Mouse (Mus musculus) MEL (cell line): Measurements from ENCODE around the gene Sacs. TPM values are rescaled to one million over a fixed set of nuclear protein-coding genes. Genes with fewer than 3 reads are reported as not detected.

ENCODE experiments used
- DNase-seq: peaks from one replicate; pipeline ENCODE4 v3.0.0; 2011; ENCODE audit warnings: low read depth, low spot score
- H3K27ac ChIP-seq: 2 replicates; pipeline ENCODE4 v1.5.1; 2012; ENCODE audit warnings: low read depth, mild to moderate bottlenecking, control low read depth, low read length, moderate library complexity; ENCODE audit not compliant: control insufficient read depth
- H3K27me3 ChIP-seq, 2 experiments: fragments of 150-350 bp in 1 of 2; sonication (generic) in 1 of 2; 2 replicates each; pipeline ENCODE4 v1.6.1; 2012; ENCODE audit warnings: low read length in 2 of 2, mild to moderate bottlenecking in 2 of 2, improper control_type of control experiment in 1 of 2, moderate library complexity in 1 of 2; ENCODE audit not compliant: insufficient read depth in 2 of 2, control insufficient read depth in 1 of 2
- H3K36me3 ChIP-seq, 2 experiments: 2 replicates each; pipeline ENCODE4 v1.6.1; 2012 to 2014; ENCODE audit warnings: low read length in 2 of 2, improper control_type of control experiment in 1 of 2, inconsistent platforms in 1 of 2, mild to moderate bottlenecking in 1 of 2; ENCODE audit not compliant: insufficient read depth in 2 of 2, control insufficient read depth in 1 of 2
- H3K4me1 ChIP-seq, 2 experiments: fragments of 150-350 bp in 1 of 2; sonication (generic) in 1 of 2; 2 replicates each; pipeline ENCODE4 v1.6.1; 2012; ENCODE audit warnings: low read length in 2 of 2, improper control_type of control experiment in 1 of 2, mild to moderate bottlenecking in 1 of 2; ENCODE audit not compliant: insufficient read depth in 2 of 2, control insufficient read depth in 1 of 2
- H3K4me3 ChIP-seq, 2 experiments: fragments of 150-350 bp in 1 of 2; sonication (generic) in 1 of 2; 2 replicates each; pipeline ENCODE4 v1.5.1; 2012; ENCODE audit warnings: low read depth in 2 of 2, low read length in 2 of 2, mild to moderate bottlenecking in 2 of 2, moderate library complexity in 2 of 2, control low read depth in 1 of 2, improper control_type of control experiment in 1 of 2; ENCODE audit not compliant: control insufficient read depth in 1 of 2, insufficient read depth in 1 of 2
- H3K79me2 ChIP-seq: 2 replicates; pipeline ENCODE4 v1.6.1; 2012; ENCODE audit warnings: mild to moderate bottlenecking, low read length, moderate library complexity; ENCODE audit not compliant: control insufficient read depth, poor library complexity, insufficient read depth
- H3K9ac ChIP-seq: 2 replicates; pipeline ENCODE4 v1.6.1; 2012; ENCODE audit warnings: low read depth, mild to moderate bottlenecking, control low read depth, low read length, moderate library complexity; ENCODE audit not compliant: control insufficient read depth, poor library complexity, severe bottlenecking
- H3K9me3 ChIP-seq: fragments of 150-350 bp; sonication (generic); replicated peaks from 2 replicates; pipeline ENCODE4 v1.6.1; 2012; ENCODE audit warnings: mild to moderate bottlenecking, low read length, improper control_type of control experiment, moderate library complexity; ENCODE audit not compliant: insufficient read depth
- CHD2 ChIP-seq: IDR thresholded peaks from 2 replicates; pipeline ENCODE4 v1.6.1; 2011; ENCODE audit warnings: low read length, improper control_type of control experiment
- CTCF ChIP-seq, 3 experiments: IDR thresholded peaks in 2 of 3; conservative IDR thresholded peaks in 1 of 3; 2 replicates each; pipeline ENCODE4 v1.5.1; 2011 to 2012; ENCODE audit warnings: low read length in 3 of 3, low read depth in 2 of 3, mild to moderate bottlenecking in 2 of 3, improper control_type of control experiment in 1 of 3, inconsistent platforms in 1 of 3, mixed read lengths in 1 of 3, moderate library complexity in 1 of 3; ENCODE audit not compliant: control insufficient read depth in 1 of 3, insufficient read depth in 1 of 3, poor library complexity in 1 of 3, severe bottlenecking in 1 of 3
- E2F4 ChIP-seq: IDR thresholded peaks from 2 replicates; pipeline ENCODE4 v1.6.1; 2011; ENCODE audit warnings: low read depth, low read length, improper control_type of control experiment, borderline replicate concordance
- EP300 ChIP-seq, 2 experiments: IDR thresholded peaks; 2 replicates each; pipeline ENCODE4 v1.6.1; 2011; ENCODE audit warnings: improper control_type of control experiment in 2 of 2, low read length in 2 of 2, low read depth in 1 of 2, mild to moderate bottlenecking in 1 of 2
- GABPA ChIP-seq: IDR thresholded peaks from 2 replicates; pipeline ENCODE4 v1.6.1; 2012; ENCODE audit warnings: low read depth, mild to moderate bottlenecking, inconsistent platforms, low read length, improper control_type of control experiment, moderate library complexity
- HCFC1 ChIP-seq: IDR thresholded peaks from 2 replicates; pipeline ENCODE4 v1.6.1; 2012; ENCODE audit warnings: low read depth, mild to moderate bottlenecking, inconsistent platforms, low read length, improper control_type of control experiment, moderate library complexity
- KAT2A ChIP-seq: conservative IDR thresholded peaks from 2 replicates; pipeline ENCODE4 v1.6.1; 2012; ENCODE audit warnings: low read depth, low read length, improper control_type of control experiment, inconsistent platforms
- MAFK ChIP-seq: IDR thresholded peaks from 2 replicates; pipeline ENCODE4 v1.6.1; 2011; ENCODE audit warnings: low read depth, mild to moderate bottlenecking, low read length, improper control_type of control experiment, borderline replicate concordance
- MAX ChIP-seq: IDR thresholded peaks from 2 replicates; pipeline ENCODE4 v1.6.1; 2011; ENCODE audit warnings: low read length, improper control_type of control experiment
- MEF2A ChIP-seq: IDR thresholded peaks from 2 replicates; pipeline ENCODE4 v1.6.1; 2014; ENCODE audit warnings: low read depth, mild to moderate bottlenecking, inconsistent platforms, low read length, improper control_type of control experiment; ENCODE audit not compliant: poor library complexity, insufficient replicate concordance, severe bottlenecking; ENCODE audit errors: extremely low read depth
- MXI1 ChIP-seq: IDR thresholded peaks from 2 replicates; pipeline ENCODE4 v1.6.1; 2011; ENCODE audit warnings: mild to moderate bottlenecking, low read depth, low read length, improper control_type of control experiment
- MYB ChIP-seq: IDR thresholded peaks from 2 replicates; pipeline ENCODE4 v1.6.1; 2011; ENCODE audit warnings: mild to moderate bottlenecking, low read depth, low read length, improper control_type of control experiment
- MYC ChIP-seq: IDR thresholded peaks from 2 replicates; pipeline ENCODE4 v1.6.1; 2011; ENCODE audit warnings: low read depth, mild to moderate bottlenecking, low read length, improper control_type of control experiment, moderate library complexity
- NELFE ChIP-seq: IDR thresholded peaks from 2 replicates; pipeline ENCODE4 v1.6.1; 2011; ENCODE audit warnings: low read depth, low read length, improper control_type of control experiment
- NRF1 ChIP-seq: IDR thresholded peaks from 2 replicates; pipeline ENCODE4 v1.6.1; 2014; ENCODE audit warnings: low read depth, mild to moderate bottlenecking, inconsistent platforms, low read length, improper control_type of control experiment, moderate library complexity; ENCODE audit not compliant: poor library complexity, insufficient read depth, severe bottlenecking
- POLR2A ChIP-seq, 2 experiments: IDR thresholded peaks; 2 replicates each; pipeline ENCODE4 v1.6.1; 2011 to 2012; ENCODE audit warnings: low read length in 2 of 2, mild to moderate bottlenecking in 2 of 2, control low read depth in 1 of 2, improper control_type of control experiment in 1 of 2, low read depth in 1 of 2, moderate library complexity in 1 of 2; ENCODE audit not compliant: control insufficient read depth in 1 of 2, insufficient read depth in 1 of 2, poor library complexity in 1 of 2
- POLR2AphosphoS2 ChIP-seq: IDR thresholded peaks from 2 replicates; pipeline ENCODE4 v1.6.1; 2011; ENCODE audit warnings: low read length, improper control_type of control experiment
- POLR2AphosphoS5 ChIP-seq: IDR thresholded peaks from 2 replicates; pipeline ENCODE4 v1.6.1; 2012; ENCODE audit warnings: low read depth, borderline replicate concordance, mild to moderate bottlenecking, inconsistent platforms, low read length, moderate library complexity, mixed read lengths
- RAD21 ChIP-seq: IDR thresholded peaks from 2 replicates; pipeline ENCODE4 v1.6.1; 2011; ENCODE audit warnings: mild to moderate bottlenecking, low read depth, low read length, improper control_type of control experiment
- RCOR1 ChIP-seq: IDR thresholded peaks from 2 replicates; pipeline ENCODE4 v1.6.1; 2012; ENCODE audit warnings: low read depth, mild to moderate bottlenecking, inconsistent platforms, low read length, improper control_type of control experiment
- SIN3A ChIP-seq: IDR thresholded peaks from 2 replicates; pipeline ENCODE4 v1.6.1; 2012; ENCODE audit warnings: low read length, improper control_type of control experiment, inconsistent platforms
- SMC3 ChIP-seq: IDR thresholded peaks from 2 replicates; pipeline ENCODE4 v1.6.1; 2011; ENCODE audit warnings: low read depth, low read length, improper control_type of control experiment
- TAL1 ChIP-seq: IDR thresholded peaks from 2 replicates; pipeline ENCODE4 v1.6.1; 2012; ENCODE audit warnings: mild to moderate bottlenecking, inconsistent platforms, low read length, moderate library complexity, mixed read lengths
- TBP ChIP-seq: IDR thresholded peaks from 2 replicates; pipeline ENCODE4 v1.8.0; 2011; ENCODE audit warnings: low read depth, low read length, improper control_type of control experiment
- TCF12 ChIP-seq: IDR thresholded peaks from 2 replicates; pipeline ENCODE4 v1.6.1; 2014; ENCODE audit warnings: low read depth, mild to moderate bottlenecking, inconsistent platforms, low read length, improper control_type of control experiment, moderate library complexity
- UBTF ChIP-seq: IDR thresholded peaks from 2 replicates; pipeline ENCODE4 v1.6.1; 2012; ENCODE audit warnings: low read depth, mild to moderate bottlenecking, inconsistent platforms, low read length, improper control_type of control experiment, moderate library complexity, borderline replicate concordance; ENCODE audit not compliant: insufficient read depth
- USF2 ChIP-seq, 2 experiments: IDR thresholded peaks; 2 replicates each; pipeline ENCODE4 v1.6.1; 2011 to 2012; ENCODE audit warnings: improper control_type of control experiment in 2 of 2, low read length in 2 of 2, borderline replicate concordance in 1 of 2, inconsistent platforms in 1 of 2, low read depth in 1 of 2, mild to moderate bottlenecking in 1 of 2; ENCODE audit not compliant: insufficient read depth in 1 of 2
- ZC3H11A ChIP-seq: IDR thresholded peaks from 2 replicates; pipeline ENCODE4 v1.6.1; 2012; ENCODE audit warnings: low read depth, mild to moderate bottlenecking, inconsistent platforms, low read length, improper control_type of control experiment
- ZKSCAN1 ChIP-seq: IDR thresholded peaks from 2 replicates; pipeline ENCODE4 v1.6.1; 2012; ENCODE audit warnings: low read depth, mild to moderate bottlenecking, inconsistent platforms, low read length, improper control_type of control experiment, moderate library complexity
- ZMIZ1 ChIP-seq: IDR thresholded peaks from 2 replicates; pipeline ENCODE4 v1.6.1; 2012; ENCODE audit warnings: low read depth, mild to moderate bottlenecking, inconsistent platforms, low read length, improper control_type of control experiment, moderate library complexity
- ZNF384 ChIP-seq: IDR thresholded peaks from 2 replicates; pipeline ENCODE4 v1.6.1; 2012; ENCODE audit warnings: low read depth, mild to moderate bottlenecking, inconsistent platforms, low read length, improper control_type of control experiment
- polyA plus RNA-seq, 2 experiments: library from polyadenylated mRNA; stranded (reverse) in 1 of 2; unstranded in 1 of 2; fragments of >175 nt in 1 of 2; fragments of >200 nt in 1 of 2; gene quantifications; 2 replicates each; pipeline versions ENCODE4 v1.2.1 to v1.2.4; 2012; ENCODE audit warnings: low replicate concordance in 2 of 2, low read depth in 1 of 2; ENCODE audit not compliant: insufficient read length in 2 of 2, insufficient read depth in 1 of 2, missing spikeins in 1 of 2
- total RNA-seq: library from RNA; depleted of rRNA; stranded (reverse); fragments of 300-350 nt; gene quantifications from 2 replicates; pipeline ENCODE4 v1.2.3, GENCODE M21; 2012

Gene Sacs
- total and polyA plus RNA-seq, 3 experiments = 10.9 to 32.0 (median 12.1) TPM

DNA sequence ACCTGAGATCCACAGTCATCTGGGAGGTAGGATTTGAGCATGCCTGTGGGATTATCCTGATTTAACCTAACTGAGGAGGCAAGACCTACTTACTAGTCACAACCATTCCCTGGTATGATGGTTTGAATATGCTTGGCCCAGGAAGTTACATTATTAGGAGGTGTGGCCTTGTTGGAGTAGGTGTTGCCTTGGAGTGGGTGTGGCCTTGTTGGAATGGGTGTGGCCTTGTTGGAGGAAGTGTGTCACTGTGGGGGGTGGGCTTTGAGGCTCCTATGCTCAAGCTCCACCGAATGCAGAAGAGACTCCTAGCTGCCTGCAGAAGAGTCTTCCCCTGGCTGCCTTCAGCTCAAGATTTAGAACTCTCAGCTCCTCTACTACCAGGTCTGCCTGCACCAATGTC lies 87.9 kb downstream of the Sacs start:
- peaks cover 0 to 20% of the 10 kb centered on the region in 2 experiments; a peak in 2 of 4 replicates for H3K4me1 ChIP-seq
- H3K27ac ChIP-seq = no peak overlapping the region
- H3K79me2 ChIP-seq = no peaks in the 10 kb centered on the region
- no peaks in the 10 kb centered on the region for H3K9me3 ChIP-seq
- no peaks in the 10 kb centered on the region for H3K27me3 ChIP-seq
- TF ChIP-seq MAX (no peak), TBP (no peak)
- TF ChIP-seq, all 39 proteins: peak for 0
- no peak overlapping the region for H3K4me3 ChIP-seq
- H3K36me3 ChIP-seq = peaks cover 0 to 16% of the 10 kb centered on the region in 2 experiments; a peak in 2 of 4 replicates
- H3K9ac ChIP-seq = no peak overlapping the region
- peak; percentile 32 for DNase-seq

DNA sequence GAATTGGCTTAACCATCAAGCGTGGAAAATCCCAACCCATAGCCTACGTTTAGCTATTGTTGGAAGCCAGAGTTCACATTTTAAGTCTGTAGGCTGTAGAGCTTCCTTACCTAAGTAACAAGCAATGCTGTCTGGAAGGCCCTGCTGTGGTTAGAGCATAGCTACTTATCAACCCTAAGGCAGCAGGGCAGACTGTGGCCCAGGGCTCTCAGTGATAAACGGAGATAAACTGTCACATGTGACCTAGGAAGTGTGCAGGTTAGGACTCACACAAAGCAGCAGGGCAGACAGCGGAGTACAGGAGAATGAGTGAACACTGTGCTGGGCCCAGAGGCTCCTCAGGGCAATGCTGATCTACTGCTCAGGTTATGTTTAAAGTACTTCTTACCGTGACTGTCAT lies 91.5 kb downstream of the Sacs start:
- Histone ChIP-seq H3K36me3 (peaks cover 0 to 16% of the 10 kb centered on the region in 2 experiments; a peak in 2 of 4 replicates), H3K79me2 (no peaks in the 10 kb centered on the region), H3K9me3 (no peaks in the 10 kb centered on the region), H3K27ac (peak overlapping the region; percentile 28), H3K4me3 (0 out of 4 replicates have a peak overlapping the region, but pooled peaks of 1 of the 2 experiments have one; percentile 3), H3K27me3 (no peaks in the 10 kb centered on the region), H3K9ac (no peak overlapping the region), H3K4me1 (peaks cover 0 to 20% of the 10 kb centered on the region in 2 experiments; a peak in 2 of 4 replicates)
- DNase-seq = peak; percentile 89
- TF ChIP-seq HCFC1 (0 out of 2 replicates have a peak, but pooled peaks have one; percentile 32), TBP (peak; percentile 25; the same call in 1 of the 2 replicates), RCOR1 (peak; percentile 94), GABPA (no peak), TAL1 (peak; percentile 91), ZKSCAN1 (no peak), USF2 (IDR thresholded peaks at IDR 0.05; ENCODE audit: borderline replicate concordance in 1 of 2, insufficient read depth in 1 of 2, low read depth in 1 of 2, low read length in 2 of 2) (0 out of 4 replicates have a peak, but pooled peaks of 1 of the 2 experiments have one; percentile 24), MEF2A (no peak), MXI1 (peak; percentile 71), POLR2A (IDR thresholded peaks at IDR 0.05; ENCODE audit: control insufficient read depth in 1 of 2, insufficient read depth in 1 of 2, low read depth in 1 of 2, low read length in 2 of 2, poor library complexity in 1 of 2) (no peak), ZNF384 (no peak), MYC (peak; percentile 72; the same call in 1 of the 2 replicates), SMC3 (no peak; the same call in 1 of the 2 replicates), POLR2AphosphoS5 (no peak), UBTF (no peak), CHD2 (no peak), RAD21 (no peak), ZMIZ1 (no peak), CTCF (IDR thresholded peaks at IDR 0.05 in 2 of 3, conservative IDR thresholded peaks at IDR 0.05 in 1 of 3; ENCODE audit: control insufficient read depth in 1 of 3, insufficient read depth in 1 of 3, low read depth in 2 of 3, low read length in 3 of 3, poor library complexity in 1 of 3, severe bottlenecking in 1 of 3) (no peak), NELFE (no peak), MAFK (no peak), TCF12 (peak; percentile 97), MYB (peak; percentile 61; the same call in 1 of the 2 replicates), KAT2A (no peak), POLR2AphosphoS2 (no peak), EP300 (IDR thresholded peaks at IDR 0.05; ENCODE audit: low read depth in 1 of 2, low read length in 2 of 2) (peak; percentile 95 to 97), ZC3H11A (no peak), E2F4 (no peak), SIN3A (peak; percentile 76), NRF1 (no peak)
